Mouse (Mus musculus): ENCODE results near the gene Mrto4. TPM values are rescaled to one million over a fixed set of nuclear protein-coding genes. Genes with fewer than 3 reads are reported as not detected.

The Mrto4 gene
- polyA plus RNA-seq, 1 experiment from 2014 or later = 123 TPM

GRCm38 (mm10) chr4:139380775-139381451 is 28.5 kb upstream of the Mrto4 start:
- H3K4me3 ChIP-seq (ENCODE audit: low read depth, low read length) = peak overlapping the region; percentile 82
- H3K9me3 ChIP-seq (ENCODE audit: control insufficient read depth, low read length) = no peaks in the 10 kb centered on the region
- DNase-seq (ENCODE audit: low spot score) (peak; percentile 5), ATAC-seq (ENCODE audit: low FRiP score) (no peak; the same call in none of the 2 replicates)
- H3K27ac ChIP-seq (ENCODE audit: low read depth, low read length) = peak overlapping the region; percentile 55
- H3K9ac ChIP-seq (ENCODE audit: low read depth, low read length) = peak overlapping the region; percentile 71
- 6% methylated on average over 31 of the region's 44 CpGs for WGBS
- peaks cover 4% of the 10 kb centered on the region for H3K4me1 ChIP-seq (replicated peaks; ENCODE audit: control insufficient read depth, insufficient read depth, low read length)
- peak overlapping the region; percentile 72 for H3K4me2 ChIP-seq (replicated peaks; ENCODE audit: low read depth, low read length)
- no peaks in the 10 kb centered on the region for H3K27me3 ChIP-seq (ENCODE audit: control insufficient read depth, insufficient read depth, low read length)
- no peaks in the 10 kb centered on the region for H3K36me3 ChIP-seq (ENCODE audit: control insufficient read depth, insufficient read depth, low read length)

DNA sequence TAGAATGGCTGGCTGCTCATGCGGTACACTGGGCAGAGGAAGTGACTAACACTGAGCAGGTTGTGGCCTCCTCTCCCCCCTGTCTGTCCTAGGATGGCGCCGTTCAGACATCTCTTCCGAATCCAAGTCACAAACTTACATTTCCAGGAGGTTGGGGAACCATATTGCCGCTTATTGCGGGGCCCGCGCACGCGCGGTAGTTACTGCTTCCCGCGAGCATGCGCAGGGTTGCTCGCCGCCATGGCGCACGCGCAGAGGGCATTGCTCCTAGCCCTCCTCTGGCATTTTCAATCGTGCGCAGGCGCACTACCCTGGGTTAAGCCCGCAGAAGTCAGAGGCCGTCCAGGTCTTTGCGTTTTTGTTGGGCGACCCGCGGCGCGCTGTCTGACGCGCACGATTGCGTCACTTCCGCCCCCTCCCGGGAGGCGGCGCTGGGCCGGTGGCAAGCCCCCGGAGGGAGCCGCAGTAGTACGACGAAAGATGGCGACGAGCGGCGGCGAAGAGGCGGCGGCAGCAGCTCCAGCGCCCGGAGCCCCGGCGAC is 27.9 kb upstream of the Mrto4 start:
- peak overlapping the region; percentile 84 for H3K9ac ChIP-seq (ENCODE audit: low read depth, low read length)
- H3K36me3 ChIP-seq (ENCODE audit: control insufficient read depth, insufficient read depth, low read length) = no peaks in the 10 kb centered on the region
- H3K27ac ChIP-seq (ENCODE audit: low read depth, low read length) = peak overlapping the region; percentile 78
- no peaks in the 10 kb centered on the region for H3K9me3 ChIP-seq (ENCODE audit: control insufficient read depth, low read length)
- peak overlapping the region; percentile 83 for H3K4me2 ChIP-seq (replicated peaks; ENCODE audit: low read depth, low read length)
- H3K4me3 ChIP-seq (ENCODE audit: low read depth, low read length) = peak overlapping the region; percentile 82
- peak; percentile 100 for DNase-seq (ENCODE audit: low spot score)
- under 1% methylated on average over 44 of the region's 54 CpGs for WGBS
- peaks cover 4% of the 10 kb centered on the region for H3K4me1 ChIP-seq (replicated peaks; ENCODE audit: control insufficient read depth, insufficient read depth, low read length)
- no peaks in the 10 kb centered on the region for H3K27me3 ChIP-seq (ENCODE audit: control insufficient read depth, insufficient read depth, low read length)
- peak; percentile 95 for ATAC-seq (ENCODE audit: low FRiP score)

- Histone ChIP-seq H3K27ac (ENCODE audit: low read depth, low read length) (peak overlapping the region; percentile 78), H3K4me2 (replicated peaks; ENCODE audit: low read depth, low read length) (peak overlapping the region; percentile 83), H3K4me1 (replicated peaks; ENCODE audit: control insufficient read depth, insufficient read depth, low read length) (peaks cover 4% of the 10 kb centered on the region), H3K36me3 (ENCODE audit: control insufficient read depth, insufficient read depth, low read length) (no peaks in the 10 kb centered on the region), H3K9me3 (ENCODE audit: control insufficient read depth, low read length) (no peaks in the 10 kb centered on the region), H3K27me3 (ENCODE audit: control insufficient read depth, insufficient read depth, low read length) (no peaks in the 10 kb centered on the region), H3K4me3 (ENCODE audit: low read depth, low read length) (peak overlapping the region; percentile 82), H3K9ac (ENCODE audit: low read depth, low read length) (peak overlapping the region; percentile 84)
- 16% methylated on average over 8 of the region's 8 CpGs for WGBS
- DNase-seq (ENCODE audit: low spot score) (peak; percentile 5), ATAC-seq (ENCODE audit: low FRiP score) (no peak)
Observed at GRCm38 (mm10) chr4:139379719-139380118, 27.3 kb upstream of the Mrto4 start.

DNA sequence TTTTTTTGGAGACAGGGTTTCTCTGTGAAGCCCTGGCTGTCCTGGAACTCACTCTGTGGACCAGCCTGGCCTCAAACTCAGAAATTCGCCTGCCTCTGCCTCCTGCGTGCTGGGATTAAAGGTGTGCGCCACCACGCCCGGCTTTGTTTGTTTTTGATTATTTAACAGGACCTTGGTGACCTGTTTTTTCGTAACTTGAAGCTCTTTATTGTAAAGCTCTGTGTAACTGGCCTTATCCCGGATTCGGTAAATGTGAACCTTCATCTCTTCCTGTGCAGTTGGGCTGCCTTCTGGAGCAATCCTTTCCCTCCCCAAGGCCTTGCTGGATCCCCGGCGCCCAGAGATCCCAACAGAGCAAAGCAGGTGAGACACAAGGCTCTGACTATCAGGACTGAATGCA is 21.2 kb upstream of the Mrto4 start:
- DNase-seq (ENCODE audit: low spot score) (no peak), ATAC-seq (ENCODE audit: low FRiP score) (no peak)
- Histone ChIP-seq H3K27ac (ENCODE audit: low read depth, low read length) (no peak overlapping the region), H3K4me1 (replicated peaks; ENCODE audit: control insufficient read depth, insufficient read depth, low read length) (no peaks in the 10 kb centered on the region), H3K27me3 (ENCODE audit: control insufficient read depth, insufficient read depth, low read length) (no peaks in the 10 kb centered on the region), H3K4me3 (ENCODE audit: low read depth, low read length) (no peak overlapping the region), H3K4me2 (replicated peaks; ENCODE audit: low read depth, low read length) (no peak overlapping the region), H3K9ac (ENCODE audit: low read depth, low read length) (no peak overlapping the region), H3K9me3 (ENCODE audit: control insufficient read depth, low read length) (no peaks in the 10 kb centered on the region), H3K36me3 (ENCODE audit: control insufficient read depth, insufficient read depth, low read length) (peaks cover 5% of the 10 kb centered on the region; the same call in 1 of the 2 replicates)
- WGBS = 88% methylated on average over 10 of the region's 10 CpGs

DNA sequence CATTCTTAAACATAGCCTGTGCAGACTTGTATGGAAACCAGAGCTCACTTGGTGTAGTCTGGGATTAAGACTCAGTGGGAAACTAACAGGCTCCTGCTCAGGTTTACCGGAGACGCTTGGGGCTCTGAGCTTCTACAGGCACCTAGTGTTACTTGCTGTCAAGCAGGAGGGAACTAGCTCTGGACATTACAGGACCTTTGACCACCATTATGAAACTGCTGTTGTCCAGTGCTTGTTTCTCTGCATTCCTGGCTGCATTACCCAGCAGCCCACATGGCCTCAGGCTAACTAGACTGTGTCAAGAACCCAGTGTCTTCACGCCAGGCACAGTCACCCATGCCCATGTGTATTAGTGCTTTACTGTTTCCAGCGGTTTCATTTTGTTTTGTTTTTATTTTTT is 20.8 kb upstream of the Mrto4 start:
- ATAC-seq (ENCODE audit: low FRiP score) = no peak
- peaks cover 5% of the 10 kb centered on the region; the same call in 1 of the 2 replicates for H3K36me3 ChIP-seq (ENCODE audit: control insufficient read depth, insufficient read depth, low read length)

DNA sequence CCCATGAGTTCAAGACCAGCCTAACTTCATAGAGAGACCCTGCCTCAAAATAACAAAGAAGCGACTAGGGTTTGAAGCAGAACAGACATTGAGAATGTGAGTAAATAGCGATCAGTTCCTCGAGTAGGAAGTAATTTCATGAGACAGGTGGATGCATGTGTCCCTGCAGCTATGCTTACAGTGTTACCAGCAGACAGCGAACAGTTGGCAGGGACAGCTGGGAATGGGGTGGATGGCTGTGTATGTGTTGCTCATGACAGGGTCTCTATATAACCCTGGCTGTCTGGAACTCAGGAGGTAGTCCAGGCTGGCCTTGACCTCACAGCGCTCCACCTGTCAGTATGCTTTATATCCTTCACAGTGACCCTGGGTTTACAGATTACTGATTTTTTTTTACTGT is 15.7 kb upstream of the Mrto4 start:
- Histone ChIP-seq H3K27me3 (ENCODE audit: control insufficient read depth, insufficient read depth, low read length) (no peaks in the 10 kb centered on the region), H3K36me3 (ENCODE audit: control insufficient read depth, insufficient read depth, low read length) (peaks cover 13% of the 10 kb centered on the region; the same call in 1 of the 2 replicates), H3K27ac (ENCODE audit: low read depth, low read length) (no peak overlapping the region), H3K4me1 (replicated peaks; ENCODE audit: control insufficient read depth, insufficient read depth, low read length) (no peaks in the 10 kb centered on the region), H3K4me2 (replicated peaks; ENCODE audit: low read depth, low read length) (no peak overlapping the region), H3K4me3 (ENCODE audit: low read depth, low read length) (no peak overlapping the region), H3K9ac (ENCODE audit: low read depth, low read length) (no peak overlapping the region), H3K9me3 (ENCODE audit: control insufficient read depth, low read length) (no peaks in the 10 kb centered on the region)
- ATAC-seq (ENCODE audit: low FRiP score) (no peak), DNase-seq (ENCODE audit: low spot score) (no peak)
- 95% methylated on average over 5 of the region's 5 CpGs for WGBS

More for the DNA sequence above, 20.8 kb upstream of the Mrto4 start:
- 90% methylated on average over 4 of the region's 4 CpGs for WGBS
- no peak for DNase-seq (ENCODE audit: low spot score)
- Histone ChIP-seq H3K4me1 (replicated peaks; ENCODE audit: control insufficient read depth, insufficient read depth, low read length) (no peaks in the 10 kb centered on the region), H3K9ac (ENCODE audit: low read depth, low read length) (no peak overlapping the region), H3K27ac (ENCODE audit: low read depth, low read length) (no peak overlapping the region), H3K4me3 (ENCODE audit: low read depth, low read length) (no peak overlapping the region), H3K27me3 (ENCODE audit: control insufficient read depth, insufficient read depth, low read length) (no peaks in the 10 kb centered on the region), H3K4me2 (replicated peaks; ENCODE audit: low read depth, low read length) (no peak overlapping the region), H3K9me3 (ENCODE audit: control insufficient read depth, low read length) (no peaks in the 10 kb centered on the region)

GRCm38 (mm10) chr4:139367336-139367735 is 15.0 kb upstream of the Mrto4 start:
- no peak overlapping the region for H3K27ac ChIP-seq (ENCODE audit: low read depth, low read length)
- H3K27me3 ChIP-seq (ENCODE audit: control insufficient read depth, insufficient read depth, low read length) = no peaks in the 10 kb centered on the region
- H3K4me3 ChIP-seq (ENCODE audit: low read depth, low read length) = no peak overlapping the region
- ATAC-seq (ENCODE audit: low FRiP score) = no peak
- H3K9ac ChIP-seq (ENCODE audit: low read depth, low read length) = no peak overlapping the region
- peaks cover 13% of the 10 kb centered on the region; the same call in 1 of the 2 replicates for H3K36me3 ChIP-seq (ENCODE audit: control insufficient read depth, insufficient read depth, low read length)
- H3K9me3 ChIP-seq (ENCODE audit: control insufficient read depth, low read length) = no peaks in the 10 kb centered on the region
- H3K4me2 ChIP-seq (replicated peaks; ENCODE audit: low read depth, low read length) = no peak overlapping the region
- DNase-seq (ENCODE audit: low spot score) = no peak
- WGBS = 96% methylated on average over 3 of the region's 3 CpGs
- no peaks in the 10 kb centered on the region for H3K4me1 ChIP-seq (replicated peaks; ENCODE audit: control insufficient read depth, insufficient read depth, low read length)

DNA sequence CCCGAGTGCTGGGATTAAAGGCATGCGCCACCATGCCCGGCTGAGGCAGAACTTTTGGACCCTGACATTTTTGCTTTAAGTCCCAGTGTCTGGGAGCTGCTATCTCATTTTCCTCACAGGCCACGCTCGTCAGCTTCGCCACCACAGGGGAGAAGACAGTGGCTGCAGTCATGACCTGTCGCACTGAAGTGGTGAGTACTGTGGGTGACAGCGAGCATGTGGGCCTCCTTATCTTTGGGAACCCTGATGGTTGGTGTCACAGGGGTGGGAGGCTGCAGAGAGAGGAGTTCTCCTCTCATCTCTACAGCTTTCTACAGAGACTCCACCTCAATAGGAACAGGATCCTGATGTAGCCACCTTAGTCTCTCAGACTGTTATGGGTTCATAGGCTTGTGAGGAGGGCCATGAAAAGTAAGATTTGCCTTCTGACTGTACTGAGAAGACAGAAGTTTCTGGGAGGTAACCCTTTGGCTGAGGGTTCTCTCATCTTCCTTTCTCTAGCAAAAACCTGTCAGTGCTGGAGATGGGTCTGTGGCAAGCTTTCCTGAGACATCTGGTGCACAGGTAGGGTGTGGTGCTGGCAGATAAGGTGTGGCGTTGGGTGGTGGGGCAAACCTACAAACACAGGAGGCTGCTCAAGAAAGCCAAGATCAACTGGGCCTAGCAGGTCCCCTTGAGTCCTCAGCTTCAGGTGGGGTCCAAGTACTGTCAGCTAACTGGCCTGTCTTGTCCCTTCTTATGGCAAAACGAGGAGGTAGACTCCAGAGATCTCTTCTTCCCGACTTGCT is 8.6 kb upstream of the Mrto4 start:
- no peak for DNase-seq (ENCODE audit: low spot score)
- Histone ChIP-seq H3K27me3 (ENCODE audit: control insufficient read depth, insufficient read depth, low read length) (no peaks in the 10 kb centered on the region), H3K9ac (ENCODE audit: low read depth, low read length) (no peak overlapping the region), H3K27ac (ENCODE audit: low read depth, low read length) (no peak overlapping the region), H3K4me3 (ENCODE audit: low read depth, low read length) (no peak overlapping the region), H3K4me1 (replicated peaks; ENCODE audit: control insufficient read depth, insufficient read depth, low read length) (no peaks in the 10 kb centered on the region), H3K36me3 (ENCODE audit: control insufficient read depth, insufficient read depth, low read length) (peaks cover 11% of the 10 kb centered on the region; the same call in 1 of the 2 replicates), H3K9me3 (ENCODE audit: control insufficient read depth, low read length) (no peaks in the 10 kb centered on the region), H3K4me2 (replicated peaks; ENCODE audit: low read depth, low read length) (no peak overlapping the region)
- WGBS = 94% methylated on average over 11 of the region's 11 CpGs
- no peak for ATAC-seq (ENCODE audit: low FRiP score)
